Mouse (Mus musculus) thymus, adult 2 months (tissue): Measurements from ENCODE around the gene Cryl1. TPM values are rescaled to one million over a fixed set of nuclear protein-coding genes. Genes with fewer than 3 reads are reported as not detected.

Source experiments
- DNase-seq: peaks from one replicate; pipeline ENCODE4 v3.0.0; 2021
- H3K27ac ChIP-seq: fragments of 200-500 bp; 2 replicates; pipeline ENCODE4 v1.5.1; 2012; ENCODE audit warnings: low read length, control low read depth; ENCODE audit not compliant: control insufficient read depth, insufficient read depth
- H3K27me3 ChIP-seq: fragments of 200-500 bp; 2 replicates; pipeline ENCODE4 v1.6.1; 2012; ENCODE audit warnings: mild to moderate bottlenecking, low read length, moderate library complexity, mixed read lengths; ENCODE audit not compliant: control insufficient read depth, insufficient read depth
- H3K36me3 ChIP-seq: fragments of 200-500 bp; 2 replicates; pipeline ENCODE4 v1.6.1; 2012; ENCODE audit warnings: mild to moderate bottlenecking, low read length, moderate library complexity; ENCODE audit not compliant: control insufficient read depth, insufficient read depth
- H3K4me1 ChIP-seq: fragments of 200-500 bp; replicated peaks from 2 replicates; pipeline ENCODE4 v1.6.1; 2012; ENCODE audit warnings: low read length; ENCODE audit not compliant: control insufficient read depth, insufficient read depth
- H3K4me3 ChIP-seq: fragments of 200-500 bp; 2 replicates; pipeline ENCODE4 v1.5.1; 2012; ENCODE audit warnings: mild to moderate bottlenecking, low read length, control low read depth, moderate library complexity; ENCODE audit not compliant: control insufficient read depth, insufficient read depth
- CTCF ChIP-seq: fragments of 200-500 bp; IDR thresholded peaks from 2 replicates; pipeline ENCODE4 v1.5.1; 2012; ENCODE audit warnings: mild to moderate bottlenecking, control low read depth, low read length, moderate library complexity, borderline replicate concordance; ENCODE audit not compliant: control insufficient read depth, poor library complexity, insufficient read depth; ENCODE audit errors: extremely low read depth
- POLR2A ChIP-seq: fragments of 200-500 bp; IDR thresholded peaks from 2 replicates; pipeline ENCODE4 v1.6.1; 2012; ENCODE audit warnings: mild to moderate bottlenecking, low read length, control low read depth, moderate library complexity; ENCODE audit not compliant: control insufficient read depth, poor library complexity, insufficient read depth; ENCODE audit errors: extremely low read depth
- WGBS: fragments of 180-500 bp; shearing (Covaris S2); methylation state at CpG from one replicate; pipeline ENCODE4 v1.1.7; 2018; 5-methylcytosine and 5-hydroxymethylcytosine counted together
- polyA plus RNA-seq: library from polyadenylated mRNA; depleted of rRNA; stranded (reverse); fragments of >200 nt; gene quantifications from 2 replicates; pipeline ENCODE4 v1.2.3, GENCODE M21; 2012

Cryl1 gene
- polyA plus RNA-seq, 1 experiment, result 40.1 TPM

DNA sequence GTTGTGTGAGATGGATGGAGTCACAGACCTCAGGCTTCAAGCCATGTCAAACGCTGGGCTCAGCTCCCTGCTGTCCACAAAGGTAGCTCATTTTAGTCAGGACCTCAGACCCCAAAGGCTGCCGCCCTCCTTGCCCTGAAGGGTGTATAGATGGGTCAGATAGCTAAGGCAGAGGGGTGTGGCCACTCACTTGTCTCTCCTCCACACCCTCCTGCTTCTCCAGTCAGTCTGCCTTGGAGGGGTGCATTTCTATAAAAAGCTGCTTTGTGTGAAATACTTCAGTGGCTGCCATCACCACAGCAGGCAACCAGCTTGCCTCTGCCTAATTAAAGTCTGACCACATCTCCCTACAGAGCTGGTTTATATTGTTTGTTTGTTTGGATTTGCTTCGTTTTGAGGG, 82.4 kb downstream of the Cryl1 start:
- TF ChIP-seq CTCF (no peak), POLR2A (no peak)
- DNase-seq, result no peak
- Histone ChIP-seq H3K27ac (no peak overlapping the region), H3K4me3 (no peak overlapping the region), H3K27me3 (no peaks in the 10 kb centered on the region), H3K36me3 (no peaks in the 10 kb centered on the region), H3K4me1 (no peaks in the 10 kb centered on the region)
- WGBS, result 91% methylated on average over 3 of the region's 3 CpGs

DNA sequence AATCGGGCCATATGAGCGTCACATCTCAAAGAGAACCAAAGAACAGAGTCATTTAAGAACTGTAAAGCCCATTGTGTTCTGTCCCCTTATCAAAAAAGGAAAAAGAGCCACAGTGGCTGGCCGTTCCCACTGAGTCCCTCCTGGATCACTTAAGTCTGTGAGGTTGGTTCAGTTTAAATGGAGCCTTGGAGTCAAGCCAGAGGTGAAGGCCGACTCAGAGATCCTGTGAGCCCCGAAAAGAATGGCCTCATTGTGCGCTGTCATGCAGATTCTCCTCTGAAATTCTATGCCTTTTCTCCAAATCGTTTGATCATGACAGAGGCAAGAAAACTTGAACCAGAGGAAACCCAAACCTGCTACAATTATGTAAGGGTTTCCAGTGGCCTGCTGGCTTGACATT, 82.8 kb downstream of the Cryl1 start:
- Histone ChIP-seq H3K36me3 (no peaks in the 10 kb centered on the region), H3K4me3 (no peak overlapping the region), H3K27me3 (no peaks in the 10 kb centered on the region), H3K4me1 (no peaks in the 10 kb centered on the region), H3K27ac (no peak overlapping the region)
- no peak for DNase-seq
- TF ChIP-seq POLR2A, result no peak
- no peak for TF ChIP-seq CTCF
- 90% methylated on average over 7 of the region's 7 CpGs for WGBS

DNA sequence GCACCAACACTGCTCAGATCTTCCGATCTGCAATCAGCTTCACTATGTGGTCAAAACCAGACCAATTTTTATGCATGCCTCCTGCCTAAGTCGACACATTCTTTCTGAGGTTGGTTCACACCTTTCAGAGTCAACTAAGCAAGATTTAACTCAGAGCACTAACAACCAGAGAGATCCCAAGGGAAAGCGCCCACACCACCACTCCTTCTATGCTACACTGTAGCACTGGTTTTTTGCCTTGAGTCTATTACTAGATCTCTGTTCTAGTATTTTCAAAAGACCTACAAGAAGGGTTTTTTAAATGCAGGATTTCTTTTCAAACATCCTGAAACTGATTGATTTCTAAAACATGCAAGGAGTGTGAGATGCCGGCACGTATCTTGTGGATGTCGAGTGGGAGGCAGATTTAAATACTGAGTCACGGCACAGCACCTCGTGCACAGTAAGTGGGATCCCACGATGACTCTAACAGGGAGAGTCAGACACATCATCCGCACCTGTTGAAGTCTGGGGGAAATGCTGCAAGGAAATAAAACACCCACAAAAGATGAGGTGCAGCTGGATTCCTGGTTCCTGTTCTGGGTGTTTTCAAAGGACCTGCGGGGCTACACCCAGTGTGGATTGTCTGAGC, 96.6 kb downstream of the Cryl1 start:
- H3K36me3 ChIP-seq, result no peaks in the 10 kb centered on the region
- no peaks in the 10 kb centered on the region for H3K27me3 ChIP-seq
- H3K27ac ChIP-seq, result no peak overlapping the region
- TF ChIP-seq POLR2A, result no peak
- no peak for TF ChIP-seq CTCF
- no peak overlapping the region for H3K4me3 ChIP-seq
- DNase-seq, result no peak
- H3K4me1 ChIP-seq, result no peaks in the 10 kb centered on the region
- 84% methylated on average over 11 of the region's 11 CpGs for WGBS

GRCm38 (mm10) chr14:57300530-57300929, 97.8 kb downstream of the Cryl1 start:
- H3K27me3 ChIP-seq, result no peaks in the 10 kb centered on the region
- H3K27ac ChIP-seq, result no peak overlapping the region
- WGBS, result 97% methylated on average over 2 of the region's 2 CpGs
- DNase-seq, result no peak
- H3K4me1 ChIP-seq, result no peaks in the 10 kb centered on the region
- H3K36me3 ChIP-seq, result no peaks in the 10 kb centered on the region
- TF ChIP-seq CTCF (no peak), POLR2A (no peak)
- H3K4me3 ChIP-seq, result no peak overlapping the region

GRCm38 (mm10) chr14:57297672-57298071, 100.7 kb downstream of the Cryl1 start:
- DNase-seq, result no peak
- Histone ChIP-seq H3K4me1 (no peaks in the 10 kb centered on the region), H3K36me3 (no peaks in the 10 kb centered on the region), H3K4me3 (no peak overlapping the region), H3K27ac (no peak overlapping the region), H3K27me3 (no peaks in the 10 kb centered on the region)
- TF ChIP-seq CTCF (no peak), POLR2A (no peak)
- 84% methylated on average over 5 of the region's 5 CpGs for WGBS

DNA sequence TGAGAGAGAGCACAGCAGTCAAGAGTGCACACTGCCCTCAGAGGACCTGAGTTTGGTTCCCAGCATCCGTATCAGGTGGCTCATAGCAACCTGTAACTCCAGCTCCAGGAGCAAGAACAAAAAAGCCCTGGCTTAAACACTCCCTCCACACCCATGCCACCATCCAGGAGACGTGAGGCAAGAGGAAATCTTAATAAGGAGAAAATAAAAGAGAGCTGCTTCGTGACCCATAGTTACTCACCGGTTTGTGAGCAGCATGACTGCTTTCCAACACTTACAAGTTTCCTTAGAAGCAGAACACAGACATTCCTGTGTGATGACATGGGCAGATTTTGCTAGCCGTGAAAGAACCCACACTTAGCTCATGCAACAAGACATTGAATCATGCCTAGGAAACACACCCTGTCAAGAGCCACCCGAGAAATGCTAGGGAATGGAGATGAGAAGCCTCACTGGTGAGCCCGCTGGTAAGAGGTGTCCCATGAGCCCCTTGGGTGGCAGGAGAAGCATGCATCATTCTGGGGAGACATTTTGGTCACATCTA, 106.9 kb downstream of the Cryl1 start:
- no peak for DNase-seq
- H3K4me1 ChIP-seq, result no peaks in the 10 kb centered on the region
- no peak overlapping the region for H3K27ac ChIP-seq
- no peaks in the 10 kb centered on the region for H3K36me3 ChIP-seq
- H3K4me3 ChIP-seq, result no peak overlapping the region
- H3K27me3 ChIP-seq, result no peaks in the 10 kb centered on the region
- WGBS, result 98% methylated on average over 7 of the region's 7 CpGs
- no peak for TF ChIP-seq POLR2A
- no peak for TF ChIP-seq CTCF

- Histone ChIP-seq H3K27me3 (no peaks in the 10 kb centered on the region), H3K4me3 (no peak overlapping the region), H3K27ac (no peak overlapping the region), H3K4me1 (no peaks in the 10 kb centered on the region), H3K36me3 (no peaks in the 10 kb centered on the region)
- no peak for DNase-seq
- TF ChIP-seq POLR2A (no peak), CTCF (no peak)
- WGBS, result 89% methylated on average over 9 of the region's 9 CpGs
Measured at GRCm38 (mm10) chr14:57289105-57289504, 109.2 kb downstream of the Cryl1 start.
